Mouse (Mus musculus): ENCODE measurements around the gene Ncam2. TPM values are rescaled to one million over a fixed set of nuclear protein-coding genes. Genes with fewer than 3 reads are reported as not detected.
A peak's percentile ranks its signal among the peaks of the same experiment; 100 is the strongest.
"Not testable (repeated sequence)": the region's sequence is repeated elsewhere in the genome, so short reads cannot be mapped to it uniquely, and the experiment has no call there.

The Ncam2 gene
- total and polyA plus RNA-seq, 3 experiments = 0.10 to 1.5 (median 0.81) TPM

DNA sequence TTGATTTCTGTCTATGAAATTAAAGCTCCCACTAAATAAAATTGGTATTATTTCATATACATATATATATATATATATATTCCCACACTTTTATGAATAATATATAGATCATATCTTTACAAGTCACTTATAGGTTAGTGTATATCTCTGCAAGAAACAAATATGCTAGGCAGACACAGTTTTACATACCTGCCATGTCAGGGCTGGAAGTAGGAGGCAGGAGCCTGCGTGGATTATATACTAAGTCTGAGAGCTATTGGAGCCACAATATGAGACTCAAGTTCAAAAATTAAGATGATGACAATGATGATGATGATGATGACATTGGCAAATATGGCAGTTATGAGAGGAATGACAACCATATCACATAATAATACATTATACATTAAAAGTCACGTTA lies 85.4 kb downstream of the Ncam2 start:
- DNase-seq = no peak

DNA sequence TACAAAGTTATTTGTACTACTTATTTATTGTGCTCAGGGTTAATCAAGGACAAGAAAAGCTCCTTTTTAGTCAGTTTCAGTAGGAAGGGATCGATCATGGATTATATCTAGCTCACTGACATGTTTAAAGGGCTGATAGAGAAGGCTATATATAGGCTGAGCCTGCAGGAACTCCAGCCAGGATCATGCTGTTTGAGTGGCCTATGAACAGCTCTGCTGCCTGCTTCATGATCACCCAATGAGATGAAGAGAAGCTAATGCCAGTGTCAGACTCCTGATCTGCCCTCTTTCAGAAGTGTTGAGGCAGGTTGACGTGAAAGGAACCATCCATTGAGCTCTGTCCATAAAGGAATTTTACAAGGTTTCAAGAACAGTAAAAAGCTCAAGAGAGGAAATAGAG lies 103.3 kb downstream of the Ncam2 start:
- DNase-seq = no peak

DNA sequence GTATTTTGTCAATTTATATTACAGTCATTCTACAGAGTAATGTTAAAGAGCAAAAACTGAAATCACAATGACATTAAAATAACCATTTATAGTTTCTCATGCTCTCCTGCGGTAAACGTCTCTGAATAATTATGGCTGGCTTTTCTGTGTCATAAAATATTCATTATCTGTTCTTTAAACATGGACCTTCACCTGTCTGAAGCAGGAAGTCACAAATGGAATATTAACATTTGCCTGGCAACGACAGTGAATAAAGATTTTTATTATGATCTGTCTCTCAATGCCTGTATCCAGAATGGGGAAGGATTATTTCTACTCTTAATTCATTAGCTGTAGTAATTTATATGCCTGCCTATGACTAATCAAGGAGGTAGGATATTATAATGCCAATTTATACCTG lies 108.7 kb downstream of the Ncam2 start:
- no peak for DNase-seq

- DNase-seq = no peak
Observed at GRCm38 (mm10) chr16:81319037-81319436, 118.5 kb downstream of the Ncam2 start.

- peak; percentile 19 for DNase-seq
Observed at GRCm38 (mm10) chr16:81330539-81330938, 130.0 kb downstream of the Ncam2 start.

- DNase-seq = no peak
Observed at GRCm38 (mm10) chr16:81365901-81366300, 165.4 kb downstream of the Ncam2 start.

DNA sequence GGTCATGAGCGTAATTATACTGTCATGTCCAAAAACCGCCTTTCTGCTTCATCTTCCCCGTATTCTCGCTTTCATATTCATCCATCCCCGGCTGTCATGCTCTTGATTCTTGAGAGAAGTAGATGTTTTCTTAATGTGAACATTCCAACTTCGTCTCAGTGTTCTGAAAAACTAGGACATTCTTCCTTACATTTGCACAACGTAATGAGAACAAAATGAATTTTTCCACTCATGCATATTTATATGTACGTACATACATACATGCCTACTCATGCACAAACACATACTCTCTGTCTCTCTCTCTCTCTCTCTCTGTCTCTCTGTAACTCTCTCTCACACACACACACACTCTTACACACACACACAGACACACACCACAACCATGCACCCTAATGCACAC lies 173.7 kb downstream of the Ncam2 start:
- DNase-seq = no peak

DNA sequence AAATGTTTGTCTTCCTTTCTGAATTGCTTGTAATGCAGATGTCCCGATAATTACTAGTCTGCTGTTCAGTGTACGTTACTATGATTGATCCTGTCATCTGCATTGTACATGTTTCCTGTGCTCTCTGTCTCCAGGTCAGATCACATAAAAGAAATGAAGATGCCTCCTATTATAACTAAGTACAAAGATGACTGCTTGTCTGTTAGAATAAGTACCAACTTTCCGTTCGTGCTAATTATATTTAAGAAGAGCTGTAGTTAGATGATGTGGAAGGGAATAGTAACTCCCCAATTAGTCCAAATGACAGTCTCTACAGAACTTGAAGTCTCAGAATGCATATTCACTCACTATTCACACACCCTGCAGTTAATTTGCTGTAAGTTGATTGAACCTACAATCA lies 179.9 kb downstream of the Ncam2 start:
- no peak for DNase-seq

GRCm38 (mm10) chr16:81388646-81389045 lies 188.1 kb downstream of the Ncam2 start:
- no peak for DNase-seq

DNA sequence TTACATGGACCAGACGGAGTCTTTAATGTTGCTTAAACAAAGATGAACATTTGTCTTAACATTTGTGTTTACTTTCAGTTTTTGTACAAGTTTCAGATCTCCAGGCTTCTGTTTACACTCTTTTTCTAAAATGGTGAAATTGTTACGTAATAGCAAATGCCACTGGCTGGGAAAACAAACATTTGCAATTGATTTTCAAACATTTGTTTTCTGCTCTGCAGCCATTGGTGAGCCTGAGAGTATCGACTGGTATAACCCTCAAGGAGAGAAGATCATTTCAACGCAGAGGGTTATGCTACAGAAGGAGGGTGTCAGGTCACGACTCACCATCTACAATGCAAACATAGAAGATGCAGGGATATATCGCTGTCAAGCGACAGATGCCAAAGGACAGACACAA lies 234.1 kb downstream of the Ncam2 start:
- no peak for DNase-seq

- no peak for DNase-seq
Observed at GRCm38 (mm10) chr16:81437091-81437867, 236.8 kb downstream of the Ncam2 start.

DNA sequence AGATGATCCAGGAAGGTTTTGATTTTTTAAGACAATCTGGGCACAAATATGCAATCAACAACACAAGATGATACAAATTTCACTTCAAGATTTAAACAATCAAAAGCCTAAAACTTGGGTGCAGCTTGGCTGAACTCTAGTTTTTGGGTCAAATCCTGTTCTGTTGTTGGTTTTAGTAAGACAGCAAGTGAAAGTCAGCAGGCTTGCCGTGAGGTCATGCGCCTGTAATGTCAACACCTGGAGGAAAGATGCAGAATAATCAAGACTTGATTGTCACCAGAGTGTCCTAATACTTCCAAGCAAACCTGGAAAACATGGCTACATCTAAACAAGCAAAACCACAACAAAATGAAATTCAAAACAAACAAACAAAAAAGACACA lies 237.4 kb downstream of the Ncam2 start:
- no peak for DNase-seq

DNA sequence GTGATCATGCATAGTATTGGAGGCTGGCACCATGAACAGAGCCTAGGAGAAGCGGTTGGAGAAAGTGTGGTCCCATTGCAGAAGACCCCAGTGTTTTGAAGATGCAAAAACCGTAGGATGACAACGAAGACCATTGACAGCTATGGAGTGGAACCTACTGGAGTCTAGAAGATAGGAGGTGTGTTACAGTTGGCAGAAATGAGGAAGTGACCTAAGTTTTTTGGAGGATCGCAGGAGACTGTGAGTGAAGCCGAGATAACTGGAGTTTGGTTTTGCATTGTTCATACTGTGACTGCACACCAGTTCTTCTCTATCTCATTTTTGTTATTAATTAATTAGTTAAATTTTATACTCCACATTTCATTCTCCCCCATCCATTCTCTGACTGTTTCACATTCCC lies 250.4 kb downstream of the Ncam2 start:
- DNase-seq = no peak

- DNase-seq = no peak
Observed at GRCm38 (mm10) chr16:81452988-81453387, 252.5 kb downstream of the Ncam2 start.

DNA sequence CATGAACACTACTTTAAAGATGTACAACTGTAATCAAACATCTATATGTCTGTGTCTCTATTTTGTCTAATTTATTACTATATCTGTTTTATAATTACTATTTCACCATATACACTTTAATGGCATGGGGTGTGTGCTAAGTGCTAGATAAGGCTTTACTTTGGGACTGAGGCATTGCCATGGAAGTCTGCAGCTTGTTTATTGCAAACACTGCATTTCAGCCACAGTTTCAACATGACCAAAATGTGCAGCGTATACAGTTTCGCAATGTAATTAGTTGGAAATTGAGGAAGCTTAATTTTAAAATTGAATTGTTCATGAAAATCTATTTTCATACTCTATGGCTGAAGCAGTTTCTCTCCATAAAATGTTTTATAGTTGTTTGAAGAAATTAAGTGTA lies 254.0 kb downstream of the Ncam2 start:
- no peak for DNase-seq

GRCm38 (mm10) chr16:81462731-81463130 lies 262.2 kb downstream of the Ncam2 start:
- not testable (repeated sequence) for DNase-seq

GRCm38 (mm10) chr16:81472925-81473324 lies 272.4 kb downstream of the Ncam2 start:
- no peak for DNase-seq

- no peak for DNase-seq
Observed at GRCm38 (mm10) chr16:81481058-81481457, 280.6 kb downstream of the Ncam2 start.

GRCm38 (mm10) chr16:81496111-81496510 lies 295.6 kb downstream of the Ncam2 start:
- DNase-seq = no peak

GRCm38 (mm10) chr16:81502578-81502977 lies 302.1 kb downstream of the Ncam2 start:
- DNase-seq = no peak

GRCm38 (mm10) chr16:81536230-81536629 lies 335.7 kb downstream of the Ncam2 start:
- DNase-seq = no peak

DNA sequence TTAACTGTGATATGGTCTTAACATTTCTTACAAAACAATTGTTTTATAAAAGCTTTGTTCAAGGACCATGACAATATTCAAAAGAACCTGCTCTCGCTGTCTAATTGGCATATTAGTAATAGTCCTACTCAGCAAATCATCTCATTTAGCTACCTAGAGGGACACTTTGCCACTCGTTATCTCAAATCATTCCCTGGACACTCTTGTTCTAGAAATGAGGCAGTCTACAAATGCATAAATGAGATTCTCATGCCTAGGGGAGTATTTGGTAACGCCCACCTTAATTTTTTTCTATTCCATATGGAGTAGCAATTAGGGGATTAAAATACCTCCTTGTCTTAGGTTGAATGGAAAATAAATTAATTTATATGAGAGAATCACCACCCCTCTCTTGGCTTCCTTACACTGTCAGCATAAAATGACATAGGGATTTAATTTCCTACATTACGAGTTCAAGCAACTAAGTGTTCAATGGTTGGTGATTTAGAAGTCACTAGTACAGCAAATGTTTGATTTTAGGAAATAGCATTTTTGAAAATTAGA lies 387.1 kb downstream of the Ncam2 start:
- DNase-seq = no peak

GRCm38 (mm10) chr16:81623276-81623675 lies 422.8 kb downstream of the Ncam2 start:
- DNase-seq = no peak

GRCm38 (mm10) chr16:81623776-81624175 lies 423.3 kb downstream of the Ncam2 start:
- DNase-seq = no peak

Data from adrenal gland, adult 2 months (tissue).